Mouse (Mus musculus) embryonic fibroblast, embryonic 13.5 days (primary cell): ENCODE measurements around the gene Slc26a8.

Source experiments
- CTCF ChIP-seq: IDR thresholded peaks from 2 replicates; pipeline ENCODE4 v1.5.1; 2011; ENCODE audit warnings: mild to moderate bottlenecking, control low read depth, low read length, moderate library complexity, borderline replicate concordance; ENCODE audit not compliant: insufficient read depth
- POLR2A ChIP-seq: IDR thresholded peaks from 2 replicates; pipeline ENCODE4 v1.6.1; 2011; ENCODE audit warnings: low read depth, mild to moderate bottlenecking, control low read depth, low read length, moderate library complexity

DNA sequence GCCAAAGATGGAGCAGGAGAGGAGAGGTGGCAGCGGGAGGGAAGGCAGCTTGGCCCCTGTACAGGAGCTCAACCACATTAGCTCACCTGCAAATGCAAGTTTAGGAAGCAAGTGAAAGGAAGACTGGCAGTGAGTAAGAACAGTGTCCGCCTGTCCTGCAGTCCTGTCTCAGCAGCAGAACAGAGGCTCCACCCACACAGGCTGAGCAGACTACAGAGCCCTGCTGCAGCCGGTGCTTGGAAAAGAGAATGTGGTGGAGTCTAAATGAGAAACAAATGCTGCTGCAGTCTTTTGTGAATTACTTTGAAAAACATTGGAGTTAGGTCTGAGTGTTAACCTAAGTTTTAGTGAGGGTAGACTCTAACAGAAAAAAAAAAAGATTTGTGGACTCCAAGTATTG is 27.5 kb upstream of the Slc26a8 start:
- TF ChIP-seq CTCF (no peak), POLR2A (no peak)
